Mouse (Mus musculus) liver, adult 10 weeks (tissue): ENCODE results near the gene Sirpb1a. TPM values are rescaled to one million over a fixed set of nuclear protein-coding genes. Genes with fewer than 3 reads are reported as not detected.

Source experiments
- polyA plus RNA-seq: library from polyadenylated mRNA; stranded (reverse); fragments of 350-450 nt; fragmentation: Illumina TruSeq; extraction: RNeasy Lipid Tissue Mini Kit (QIAGEN cat#74804); gene quantifications from one replicate; pipeline ENCODE4 v1.2.3, GENCODE M21; 2014; ENCODE audit warnings: low read depth, low replicate concordance

Gene Sirpb1a
- polyA plus RNA-seq = not detected

DNA sequence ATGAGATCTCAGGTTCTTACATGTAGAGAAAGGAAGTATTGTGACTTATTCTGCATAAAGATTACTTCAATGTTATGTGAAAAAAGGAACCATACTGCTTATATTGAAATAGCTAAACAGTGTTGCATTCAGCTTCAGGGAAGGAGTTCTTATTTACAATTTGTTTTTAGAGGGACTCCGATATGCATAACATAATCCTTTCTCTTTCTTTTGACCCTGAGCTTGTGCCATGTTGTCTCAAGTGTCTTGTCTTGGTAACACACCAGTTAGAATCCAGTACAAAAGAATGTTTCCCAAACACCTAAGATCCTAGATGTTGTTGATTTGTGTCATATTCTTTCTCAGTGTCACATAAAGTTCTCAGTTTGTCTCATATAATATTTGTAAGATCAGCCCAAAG lies at the start of gene Sirpb1a:
Gene Sirpb1a, minus strand, starts transcription at position 74 of the 400 bp plus-strand sequence.

GRCm38 (mm10) chr3:15332063-15332462 lies 94.3 kb downstream of the Sirpb1a start, which contains the start of gene Gm9733:
Gene Gm9733, minus strand, starts transcription at chr3:15332302.

Other genes starting within 250 kb of the Sirpb1a start
- gene Gm9733, start 94.2 kb downstream of the Sirpb1a start, polyA plus RNA-seq = not detected
- not detected for gene Sirpb1b, start 148.5 kb upstream of the Sirpb1a start, polyA plus RNA-seq